Mouse (Mus musculus) urinary bladder, postnatal 0 days (tissue): ENCODE results near the gene Hes3. TPM values are rescaled to one million over a fixed set of nuclear protein-coding genes. Genes with fewer than 3 reads are reported as not detected.

Source experiments
- polyA plus RNA-seq: library from polyadenylated mRNA; unstranded; fragments of >200 nt; fragmentation: Nextera tagmentation; extraction: Ambion mirVana; gene quantifications from 2 replicates; pipeline ENCODE4 v1.2.1, GENCODE M21; 2015

Hes3 gene
- not detected in 2 replicates for polyA plus RNA-seq

DNA sequence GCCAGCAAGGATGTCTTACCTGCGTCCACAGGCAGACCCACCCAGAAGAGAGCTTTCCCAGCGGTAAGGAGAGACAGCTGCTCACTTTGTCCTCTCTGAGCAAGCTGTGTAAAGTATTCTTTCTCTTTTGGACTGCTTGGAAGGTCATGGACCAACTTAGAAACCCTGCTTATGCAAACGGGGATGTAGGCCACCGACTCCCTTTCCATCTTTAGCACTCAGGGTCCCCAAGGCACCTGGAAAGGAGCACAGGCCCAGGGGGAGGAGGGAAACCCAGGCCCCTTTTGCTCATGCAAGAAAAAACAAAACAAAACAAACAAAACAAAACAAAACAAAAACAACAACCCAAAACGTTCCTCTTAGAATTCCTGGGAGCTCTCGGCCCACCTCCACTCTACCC, at the start of gene Hes3:
Gene Hes3 (minus strand): TSS at position 101 of the 400 bp plus-strand sequence.

DNA sequence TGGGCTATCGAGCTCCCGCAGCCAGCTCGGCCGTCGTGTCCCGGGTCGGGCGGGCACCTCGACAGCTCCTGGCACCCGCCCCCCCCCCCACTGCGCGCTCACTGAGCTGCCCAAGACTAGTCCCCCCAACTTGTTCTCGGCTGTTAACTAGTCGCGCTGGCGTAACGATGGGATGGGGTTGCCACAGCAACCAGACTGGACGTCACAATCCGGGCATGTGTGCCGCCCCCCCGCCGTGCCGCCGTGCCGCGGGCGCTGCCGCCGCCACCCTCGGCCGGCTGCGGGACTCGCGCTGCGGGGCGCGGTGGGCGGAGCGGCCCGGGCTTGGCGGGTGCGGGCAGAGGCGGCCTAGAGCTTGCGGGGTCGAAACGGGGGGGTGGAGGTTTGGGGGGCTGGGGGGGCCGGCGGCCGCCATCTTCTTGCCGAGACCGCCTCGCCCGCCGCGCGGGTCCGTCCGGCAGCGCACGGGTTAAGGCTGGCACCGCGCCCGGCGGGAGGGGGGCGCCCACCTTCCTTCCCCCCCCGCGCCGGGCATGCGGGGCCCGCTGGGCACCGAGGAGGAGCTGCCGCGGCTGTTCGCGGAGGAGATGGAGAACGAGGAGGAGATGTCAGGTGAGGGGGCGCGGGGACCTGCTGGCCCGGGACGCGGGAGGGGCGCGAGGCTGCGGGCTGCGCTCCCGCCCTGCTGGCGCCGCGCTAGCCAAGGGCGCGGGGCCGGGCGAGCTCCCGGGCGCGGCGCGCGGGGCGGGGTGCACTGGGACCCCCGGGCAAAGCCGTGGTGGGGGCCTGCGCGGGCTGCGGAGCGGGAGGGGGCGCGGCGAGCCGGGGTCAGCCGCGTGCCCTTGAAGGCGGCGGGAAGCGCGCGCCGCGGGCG, 47.2 kb upstream of the Hes3 start, which contains the start of gene Chd5:
Gene Chd5 (plus strand): TSS at position 233 of the 874 bp plus-strand sequence.

DNA sequence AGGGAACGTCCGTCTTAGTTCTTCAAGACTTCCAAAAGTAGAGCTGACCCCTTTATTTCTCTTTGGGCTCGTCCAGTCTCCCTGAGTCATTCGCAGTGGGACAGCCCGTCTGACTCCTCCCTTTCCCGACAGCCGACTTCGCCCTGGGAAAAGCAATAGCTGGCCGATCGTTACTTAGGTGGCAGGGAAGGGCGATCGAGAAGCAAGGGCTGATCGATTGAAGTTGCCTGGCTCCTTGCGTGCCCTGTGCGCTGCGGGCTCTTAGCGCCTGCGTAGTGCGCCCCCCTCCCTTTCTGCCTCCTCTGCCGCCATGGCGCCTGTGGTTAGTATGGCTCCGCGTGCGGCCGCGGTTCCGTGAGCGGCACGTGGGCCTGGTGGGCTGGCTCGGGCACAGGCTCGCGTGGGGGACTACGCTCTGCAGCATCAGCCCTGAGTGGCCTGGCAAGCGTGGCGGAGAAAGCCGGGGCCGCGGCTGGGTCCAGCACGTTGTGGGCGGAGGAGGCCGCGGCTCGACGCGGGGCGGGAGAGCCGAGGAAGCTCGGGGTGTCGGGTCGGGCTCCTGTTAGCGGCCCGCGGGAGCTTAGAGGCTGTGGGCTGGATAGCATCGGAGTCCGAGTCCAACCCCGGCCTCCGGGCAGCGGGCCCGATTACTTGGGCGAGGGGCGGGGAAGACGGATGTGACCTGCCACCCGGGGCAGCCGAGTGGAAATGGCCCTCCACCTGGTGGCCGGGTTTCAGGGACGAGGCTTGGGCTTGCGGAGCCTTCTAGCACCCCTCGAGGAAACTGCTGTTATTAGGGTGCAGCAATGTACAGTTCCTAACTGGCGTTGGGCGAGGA, 34.3 kb upstream of the Hes3 start, which contains the start of gene Rpl22:
Gene Rpl22 (plus strand): TSS at position 169 of the 838 bp plus-strand sequence.

DNA sequence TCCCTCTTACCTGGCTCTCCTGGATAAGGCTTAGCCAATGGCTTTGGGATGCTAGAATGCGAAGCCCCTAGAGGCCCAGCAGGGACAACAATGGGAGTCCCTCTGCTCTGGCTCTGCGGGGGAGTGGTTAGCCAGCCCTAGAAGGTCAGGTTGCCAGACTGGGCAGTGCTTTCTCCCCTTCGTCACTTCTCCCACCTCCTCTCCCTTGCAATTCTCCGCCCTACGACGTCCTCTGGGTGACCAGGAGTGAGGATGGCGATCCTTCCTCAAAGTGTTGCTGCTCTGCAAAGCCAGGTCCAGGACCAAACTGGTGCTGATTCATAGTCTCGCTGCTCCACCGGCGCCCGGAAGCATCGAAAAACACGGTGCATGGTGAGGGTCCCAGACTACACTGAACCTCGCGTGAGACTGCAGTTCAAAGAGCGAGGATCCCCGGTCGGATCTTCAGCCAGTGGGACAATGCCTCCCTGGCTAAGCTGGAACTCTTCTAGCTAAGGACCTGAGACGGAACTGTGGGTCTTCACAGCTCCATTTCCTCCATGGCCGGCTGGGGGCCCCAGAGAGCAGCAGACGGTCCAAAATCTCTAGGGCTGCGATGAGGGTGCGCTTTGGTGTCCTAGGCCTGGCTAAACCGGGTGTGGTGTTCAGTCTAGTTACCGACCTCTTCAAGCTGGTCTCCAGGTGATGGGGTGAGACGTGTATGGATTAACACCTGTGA, 27.2 kb upstream of the Hes3 start, which contains the start of gene Rnf207:
Gene Rnf207 (minus strand): TSS at position 477 of the 718 bp plus-strand sequence.

DNA sequence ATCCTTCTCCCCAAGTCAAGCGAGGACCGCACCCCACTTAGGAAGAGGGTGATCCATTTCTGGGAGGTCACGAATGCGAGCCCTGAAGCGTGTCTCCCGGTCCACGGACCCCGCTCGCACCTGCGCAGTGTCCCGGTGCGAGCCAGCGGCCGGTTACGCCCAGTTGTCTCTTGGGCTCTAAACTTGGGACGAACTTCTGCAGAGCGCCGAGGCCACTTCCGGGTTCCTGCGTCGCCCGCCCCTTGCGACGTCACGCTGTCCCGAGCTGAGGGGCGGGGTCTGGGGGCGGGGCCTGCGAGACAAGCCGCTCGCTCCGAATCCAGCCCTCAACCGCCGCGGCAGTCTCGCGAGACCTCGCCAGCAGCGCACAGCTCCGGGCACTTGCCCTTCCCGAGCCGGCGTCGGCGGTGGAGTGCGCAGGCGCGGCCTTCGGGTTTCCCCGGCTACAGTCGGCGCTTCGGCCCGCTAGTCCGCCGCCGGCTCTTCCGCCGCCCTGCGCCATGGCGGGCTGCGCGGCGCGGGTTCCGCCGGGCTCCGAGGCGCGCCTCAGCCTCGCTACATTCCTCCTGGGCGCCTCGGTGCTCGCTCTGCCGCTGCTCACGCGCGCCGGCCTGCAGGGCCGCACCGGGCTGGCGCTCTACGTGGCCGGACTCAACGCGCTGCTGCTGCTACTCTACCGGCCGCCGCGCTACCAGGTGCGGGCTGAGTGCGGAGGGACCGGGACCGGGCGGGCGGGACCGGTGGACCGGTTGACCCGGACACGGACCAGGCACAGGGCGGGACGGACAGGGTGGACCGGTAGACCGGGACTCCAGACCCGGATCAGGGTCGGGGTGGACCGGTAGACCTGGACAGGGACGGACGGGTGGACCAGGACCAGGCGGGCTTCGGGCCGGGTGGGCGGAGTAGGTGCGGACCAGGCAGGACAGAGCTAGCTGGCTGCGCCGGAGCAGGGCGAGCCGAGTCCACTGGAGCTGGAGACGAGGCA, 5.7 kb upstream of the Hes3 start, which contains the start of gene Icmt:
Gene Icmt (plus strand): TSS at position 354 of the 988 bp plus-strand sequence.

DNA sequence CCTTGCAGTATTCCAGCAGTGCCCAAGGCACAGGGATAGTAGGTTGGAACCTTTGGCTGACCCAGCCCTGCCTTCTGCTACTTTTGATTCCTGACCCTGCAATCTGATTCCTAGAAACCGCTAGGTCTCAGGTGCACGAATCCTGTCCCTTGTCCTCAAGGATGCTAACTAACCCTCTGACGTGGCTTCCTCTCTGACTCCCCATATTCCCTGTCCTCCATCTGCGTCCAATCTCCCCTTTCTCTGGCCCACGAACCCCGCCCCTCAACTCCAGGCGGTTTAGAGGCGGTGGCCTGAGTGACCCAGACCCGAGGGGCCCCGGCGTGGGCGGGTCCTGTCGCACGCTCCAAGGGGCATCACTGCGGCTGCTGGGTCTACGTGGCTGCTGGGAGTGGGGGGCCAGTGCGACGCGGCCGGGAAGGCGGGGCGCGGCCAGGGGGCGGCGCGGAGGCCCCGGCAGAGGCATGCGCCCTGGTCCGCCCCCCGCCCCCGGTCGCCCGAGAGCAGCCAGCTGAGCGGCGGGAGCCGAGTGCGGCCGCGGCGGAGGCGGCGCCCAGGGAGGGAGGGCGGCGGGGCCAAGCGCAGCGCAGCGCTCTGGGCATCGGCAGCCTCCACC, 17.7 kb downstream of the Hes3 start, which contains the start of gene Gpr153:
Gene Gpr153 (plus strand): TSS at position 612 of the 616 bp plus-strand sequence.

Other genes with a start within 250 kb of the Hes3 start
- 7.8 TPM in 2 replicates for gene Plekhg5, start 219.2 kb downstream of the Hes3 start, polyA plus RNA-seq
- gene Tnfrsf25, start 175.7 kb downstream of the Hes3 start, polyA plus RNA-seq = 0.16 and 0.41 TPM in 2 replicates
- gene Espn, start 139.3 kb downstream of the Hes3 start, polyA plus RNA-seq = 0.65 and 0.78 TPM in 2 replicates
- not detected in 2 replicates for gene Hes2, start 132.8 kb downstream of the Hes3 start, polyA plus RNA-seq
- 26.4 and 29.8 TPM in 2 replicates for gene Acot7, start 113.5 kb downstream of the Hes3 start, polyA plus RNA-seq
- 15.2 and 17.2 TPM in 2 replicates for gene Gpr153, start 17.4 kb downstream of the Hes3 start, polyA plus RNA-seq
- gene Icmt, start 5.6 kb upstream of the Hes3 start, polyA plus RNA-seq = 13.8 and 14.9 TPM in 2 replicates
- 4.2 and 5.9 TPM in 2 replicates for gene Rnf207, start 27.3 kb upstream of the Hes3 start, polyA plus RNA-seq
- 337 and 396 TPM in 2 replicates for gene Rpl22, start 34.1 kb upstream of the Hes3 start, polyA plus RNA-seq
- 0.01 and 0.22 TPM in 2 replicates for gene Chd5, start 47.0 kb upstream of the Hes3 start, polyA plus RNA-seq
- 0.41 and 0.79 TPM in 2 replicates for gene Nphp4, start 185.0 kb upstream of the Hes3 start, polyA plus RNA-seq
- 3.0 and 5.3 TPM in 2 replicates for gene Kcnab2, start 186.2 kb upstream of the Hes3 start, polyA plus RNA-seq